In genomic region chr15:99778148-99778547, GRCm38 (mm10) we compare ENCODE assay signal across 8 mouse cellular contexts. TPM values are rescaled to one million over a fixed set of nuclear protein-coding genes. Genes with fewer than 3 reads are reported as not detected.
DNase-seq lines count a peak whose midpoint lies in the region; ATAC-seq lines count a peak whose summit lies in the region.

No protein-coding gene starts in this region.

- H3K4me1 ChIP-seq in heart, embryonic 12.5 days (replicated peaks) = no peaks in the 10 kb centered on the region

- no peak overlapping the region for H3K4me3 ChIP-seq in heart, embryonic 12.5 days

- H3K9ac ChIP-seq in heart, embryonic 12.5 days = no peak overlapping the region

- H3K27ac ChIP-seq in heart, embryonic 12.5 days (ENCODE audit: poor library complexity, severe bottlenecking) = no peak overlapping the region

- WGBS in heart, embryonic 12.5 days = 37% methylated on average over 7 of the region's 7 CpGs

- peaks cover 41% of the 10 kb centered on the region for H3K36me3 ChIP-seq in heart, embryonic 12.5 days

- no peaks in the 10 kb centered on the region for H3K27me3 ChIP-seq in heart, embryonic 12.5 days (replicated peaks)

- H3K9me3 ChIP-seq in heart, embryonic 12.5 days (replicated peaks) = no peaks in the 10 kb centered on the region

- DNase-seq in heart, postnatal 4 days = peak; percentile 41
- DNase-seq in thymus, postnatal 0 days (ENCODE audit: low spot score) = peak; percentile 68
- no peak for DNase-seq in thymus, adult 18-20 months
- peak; percentile 63 to 75 for DNase-seq in cerebellum, postnatal 10 days
- DNase-seq in naive thymus-derived CD4-positive, alpha-beta T cell, adult 2 months (ENCODE audit: low read depth) = peak; percentile 76
- DNase-seq in ovary, adult 18-20 months (ENCODE audit: low spot score) = no peak
- no peak for DNase-seq in urinary bladder, adult 18-20 months (ENCODE audit: low spot score in 2 of 2)

- no peak for ATAC-seq in heart, embryonic 12.5 days (ENCODE audit: insufficient number of reproducible peaks, low FRiP score)

- no peak overlapping the region for H3K4me2 ChIP-seq in heart, embryonic 12.5 days

RNA-seq across cellular contexts. Expression of gene Cers5, which starts 5.5 kb away (rescaled TPM):
- total RNA-seq in heart, postnatal 4 days (2021) = 10 to 100 TPM; 29.3 to 31.3 TPM
- 53.9 and 55.4 TPM in 2 replicates for polyA plus RNA-seq in heart, embryonic 12.5 days (2016; fragmentation: Nextera tagmentation; extraction: Ambion mirVana)
- 42.2 and 48.4 TPM in 2 replicates for polyA plus RNA-seq in thymus, postnatal 0 days (2015; fragmentation: Nextera tagmentation; extraction: Ambion mirVana)

RNA-seq across cellular contexts. Expression of gene Cox14, which starts 52.7 kb away (rescaled TPM):
- 100 to 1,000 TPM; 150 to 159 TPM for total RNA-seq in heart, postnatal 4 days (2021)
- 168 and 170 TPM in 2 replicates for polyA plus RNA-seq in heart, embryonic 12.5 days (2016; fragmentation: Nextera tagmentation; extraction: Ambion mirVana)
- polyA plus RNA-seq in thymus, postnatal 0 days (2015; fragmentation: Nextera tagmentation; extraction: Ambion mirVana) = 241 and 259 TPM in 2 replicates

Comparison
In these comparisons a context has a peak if more than half of its experiments do, and no peak if none do; other contexts are left out.
1. DNase-seq: peak in heart, postnatal 4 days (single experiment), thymus, postnatal 0 days (single experiment), cerebellum, postnatal 10 days (2 of 2) and naive thymus-derived CD4-positive, alpha-beta T cell, adult 2 months (single experiment); none in thymus, adult 18-20 months (0 of 2), ovary, adult 18-20 months (single experiment) and urinary bladder, adult 18-20 months (0 of 2).